Mouse (Mus musculus) layer of hippocampus, adult 2 months (tissue): Measurements from ENCODE around the gene Lipc. TPM values are rescaled to one million over a fixed set of nuclear protein-coding genes. Genes with fewer than 3 reads are reported as not detected.

Experiments
- DNase-seq, 2 experiments: peaks; one replicate each; pipeline ENCODE4 v3.0.0; 2022; ENCODE audit warnings: low spot score in 2 of 2
- H3K27ac ChIP-seq: fragments of 200-600 bp; 2 replicates; pipeline ENCODE4 v1.8.1; 2022
- H3K4me3 ChIP-seq: fragments of 200-600 bp; 2 replicates; pipeline ENCODE4 v1.8.1; 2022; ENCODE audit warnings: mild to moderate bottlenecking
- CTCF ChIP-seq: fragments of 200-600 bp; conservative IDR thresholded peaks from 2 replicates; pipeline ENCODE4 v1.8.1; 2022; ENCODE audit warnings: antibody characterized with exemption, mild to moderate bottlenecking, moderate library complexity
- long read RNA-seq, 2 experiments: library from polyadenylated mRNA; stranded (forward); transcript quantifications; one replicate each; pipeline ENCODE4 v2.0.0; 2021; ENCODE audit warnings: borderline mapping rate in 2 of 2
- total RNA-seq, 2 experiments: library from RNA; stranded (reverse); gene quantifications; 2 replicates each; pipeline ENCODE4 v1.2.3; 2021

Lipc gene
- total RNA-seq: under 1 TPM; 0.20 to 0.39 TPM
- long read RNA-seq, experiment 1, partial matches to known transcripts: 0 of 1 reads
- long read RNA-seq, experiment 1, other reads (novel, unspliced or antisense): 1 of 1 reads
- long read RNA-seq, experiment 2: 0 reads

DNA sequence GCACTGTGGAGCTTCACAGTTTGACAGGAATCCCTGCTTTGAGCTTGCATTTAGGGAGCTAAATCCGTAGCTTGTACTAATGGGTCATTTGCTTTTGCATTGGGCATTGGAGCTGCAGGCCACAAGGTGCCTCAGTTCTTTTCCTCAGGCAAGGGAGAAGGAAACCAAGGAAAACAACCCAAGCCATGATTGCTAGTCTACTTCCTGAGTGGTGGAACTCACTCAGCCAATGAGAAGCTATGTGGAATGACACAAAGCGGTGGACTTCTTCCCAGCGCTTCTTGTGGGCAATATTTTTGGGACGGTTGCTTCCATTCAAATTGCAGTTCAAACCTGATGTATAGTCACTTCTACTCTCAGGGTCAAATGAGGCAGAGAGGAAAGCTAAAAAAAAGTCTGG, at the start of gene Lipc:
Gene Lipc (minus strand): TSS at position 101 of the 400 bp plus-strand sequence.
- DNase-seq: no peak
- Histone ChIP-seq H3K27ac (no peak within 1 kb of the TSS), H3K4me3 (no peak within 1 kb of the TSS)
- no peak for TF ChIP-seq CTCF

DNA sequence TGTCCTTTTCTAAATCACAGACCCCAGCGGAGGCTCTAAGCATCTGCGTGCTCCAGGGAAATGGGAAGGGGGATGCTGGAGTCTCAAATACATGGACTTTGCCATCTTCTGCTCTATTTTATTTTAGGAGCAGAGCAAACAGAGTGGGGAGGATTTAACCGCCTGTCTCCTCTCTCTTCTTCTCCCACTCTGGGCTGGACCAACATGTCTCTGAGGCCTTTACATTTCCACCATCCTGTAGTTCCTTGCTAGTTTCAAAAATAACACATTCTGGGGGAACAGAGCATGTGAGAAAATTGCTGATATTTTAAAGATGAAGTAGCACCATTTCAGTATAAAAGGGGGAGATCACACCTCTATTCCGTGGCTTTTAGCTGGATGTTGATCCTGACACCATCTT, 47.1 kb upstream of the Lipc start:
- DNase-seq: no peak
- no peak for TF ChIP-seq CTCF
- no peak overlapping the region for H3K4me3 ChIP-seq
- H3K27ac ChIP-seq: peak overlapping the region; percentile 46

DNA sequence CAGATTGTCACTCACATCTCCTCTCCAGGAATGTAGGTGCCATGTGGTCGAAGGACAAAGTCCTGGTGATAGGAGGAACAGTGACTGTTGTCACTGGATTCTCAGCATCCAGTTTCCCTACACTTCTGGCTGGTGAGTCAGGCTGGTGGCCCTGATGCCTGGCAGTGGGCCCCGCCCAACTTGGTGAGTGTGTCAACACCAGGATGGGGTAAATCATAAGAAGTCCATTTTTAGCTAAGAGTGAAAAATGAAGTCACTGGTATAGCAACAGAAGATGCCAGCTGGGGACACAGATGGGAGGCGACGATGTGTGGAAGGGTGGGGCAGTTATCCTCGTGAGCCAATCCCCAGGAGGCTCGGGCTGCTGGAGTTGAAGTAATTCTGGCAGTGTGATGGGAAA, 46.7 kb upstream of the Lipc start:
- H3K27ac ChIP-seq: peak overlapping the region; percentile 46
- TF ChIP-seq CTCF: no peak
- peak; percentile 68 to 71 for DNase-seq
- H3K4me3 ChIP-seq: no peak overlapping the region

DNA sequence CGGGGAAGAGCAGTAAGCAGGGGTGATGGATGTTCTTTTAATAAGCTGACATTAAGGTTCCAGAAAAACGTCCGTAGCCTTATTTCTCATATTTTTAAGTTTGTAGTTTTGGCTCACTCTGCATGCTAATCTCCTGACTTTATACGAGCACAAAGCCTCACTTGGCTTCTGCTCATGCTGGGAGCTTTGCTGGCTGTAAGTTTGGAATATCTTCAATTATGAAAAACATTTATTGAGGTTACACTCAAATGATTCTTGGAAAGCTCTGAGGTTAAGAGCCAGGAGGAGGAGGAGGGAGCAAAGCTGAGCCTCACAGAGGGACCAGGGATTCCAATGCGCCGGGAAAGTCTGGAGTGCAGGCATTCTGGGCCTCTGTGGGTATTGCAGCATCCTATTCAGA, 41.3 kb upstream of the Lipc start:
- DNase-seq: no peak
- Histone ChIP-seq H3K27ac (no peak overlapping the region), H3K4me3 (no peak overlapping the region)
- TF ChIP-seq CTCF: no peak

DNA sequence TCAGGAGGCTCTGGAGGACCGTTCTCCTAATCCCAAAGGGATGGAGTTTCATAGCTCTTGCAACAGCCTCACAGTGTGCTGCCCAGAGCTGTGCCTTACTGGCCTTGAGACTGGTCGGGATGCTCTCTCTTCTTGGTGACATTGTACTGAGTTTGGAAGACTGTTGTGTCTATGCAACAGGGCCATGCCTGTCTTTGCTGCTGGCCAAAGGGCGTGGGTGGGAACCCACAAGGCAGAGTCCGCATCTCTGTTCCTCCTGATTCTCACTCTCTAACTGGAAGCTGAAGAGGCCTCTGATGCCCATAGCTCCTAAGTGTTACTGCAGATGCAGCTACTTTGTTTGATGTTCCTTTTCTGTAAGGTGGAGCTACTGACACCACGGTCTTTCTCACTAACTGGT, 39.4 kb upstream of the Lipc start:
- no peak overlapping the region for H3K27ac ChIP-seq
- DNase-seq: no peak
- H3K4me3 ChIP-seq: no peak overlapping the region
- no peak for TF ChIP-seq CTCF

DNA sequence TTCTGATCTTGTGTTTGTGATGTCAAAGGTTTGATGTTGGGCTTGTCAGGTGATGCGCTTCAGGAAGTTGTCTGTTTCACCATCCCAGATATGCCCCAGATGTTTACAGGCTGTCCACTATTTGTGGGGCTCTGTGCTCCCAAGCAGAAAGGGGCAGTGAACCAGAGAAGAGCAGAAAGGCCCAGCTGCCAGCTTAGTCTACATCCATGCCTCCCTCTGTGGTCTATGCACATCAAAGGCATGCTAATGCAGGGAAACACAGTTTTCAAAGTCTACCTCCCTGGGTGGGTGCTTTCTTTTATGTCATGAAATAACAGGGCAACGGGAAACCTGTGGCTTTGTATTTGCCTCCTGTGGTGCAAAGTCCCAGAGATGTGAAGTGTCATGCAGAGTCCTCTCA, 35.2 kb upstream of the Lipc start:
- TF ChIP-seq CTCF: no peak
- DNase-seq: no peak
- no peak overlapping the region for H3K4me3 ChIP-seq
- H3K27ac ChIP-seq: no peak overlapping the region

DNA sequence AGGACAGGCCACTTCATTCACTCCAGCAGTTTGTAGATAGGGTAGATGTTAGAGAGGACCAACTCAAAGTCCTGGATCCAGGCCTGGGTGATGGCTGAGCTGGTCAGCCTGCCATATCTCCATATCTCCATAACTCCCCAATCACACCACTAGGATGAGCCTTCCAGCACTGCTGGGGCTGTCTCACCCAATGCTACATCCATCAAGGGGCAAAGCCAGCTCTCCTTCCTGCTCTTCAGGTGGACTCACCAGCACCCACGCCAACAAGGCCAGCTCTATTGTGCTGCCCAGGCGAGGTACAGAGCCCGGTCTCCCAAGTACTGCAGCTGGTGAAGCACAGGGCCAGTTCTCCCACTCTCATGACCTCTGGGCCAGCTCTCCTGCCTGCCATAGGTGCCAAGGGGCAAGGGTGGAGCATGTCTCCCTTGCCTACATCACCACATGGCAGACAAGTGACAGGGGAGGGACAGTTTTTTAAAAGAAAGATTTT, 31.0 kb upstream of the Lipc start:
- TF ChIP-seq CTCF: no peak

DNA sequence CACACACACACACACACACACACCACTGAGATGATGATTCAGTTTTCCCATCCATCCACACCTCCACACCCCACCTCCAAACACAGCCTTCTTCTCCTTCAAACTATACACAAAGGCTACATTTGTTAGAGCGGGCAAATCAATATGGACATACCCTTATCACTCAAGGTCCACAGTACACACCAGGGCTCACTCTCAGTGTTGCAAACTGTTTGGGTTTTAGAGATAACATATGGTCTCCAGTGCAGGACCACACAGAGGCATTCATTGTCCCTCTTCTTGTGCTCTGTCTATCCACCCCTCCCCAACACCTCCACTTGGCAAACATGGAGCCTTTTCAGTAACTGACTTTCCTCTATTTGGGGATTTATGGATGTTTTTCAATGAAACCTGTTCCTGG, 29.7 kb upstream of the Lipc start:
- no peak overlapping the region for H3K4me3 ChIP-seq
- no peak for TF ChIP-seq CTCF
- DNase-seq: no peak
- H3K27ac ChIP-seq: no peak overlapping the region

More for the DNA sequence above, 31.0 kb upstream of the Lipc start:
- no peak overlapping the region for H3K27ac ChIP-seq
- DNase-seq: no peak
- H3K4me3 ChIP-seq: no peak overlapping the region

DNA sequence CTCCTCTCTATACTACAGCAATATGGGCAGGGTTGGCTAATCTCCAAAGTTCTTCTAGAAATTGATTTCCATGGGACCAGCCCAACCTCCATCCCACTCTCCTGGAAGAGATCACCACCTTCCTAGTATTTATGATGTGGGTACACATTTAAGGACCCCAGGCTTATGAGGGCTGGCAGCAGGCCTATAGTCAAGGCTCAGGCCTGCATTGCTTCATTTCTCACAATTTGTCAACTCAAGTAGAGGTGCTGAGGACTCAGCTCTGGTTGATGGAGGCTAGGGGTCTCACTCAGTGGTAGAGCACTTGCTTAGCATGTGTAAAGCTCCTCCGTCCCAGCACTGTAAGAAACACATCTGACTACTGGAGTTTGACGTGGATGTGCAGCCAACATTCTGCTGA, 27.6 kb upstream of the Lipc start:
- TF ChIP-seq CTCF: no peak
- DNase-seq: no peak
- Histone ChIP-seq H3K27ac (no peak overlapping the region), H3K4me3 (no peak overlapping the region)

DNA sequence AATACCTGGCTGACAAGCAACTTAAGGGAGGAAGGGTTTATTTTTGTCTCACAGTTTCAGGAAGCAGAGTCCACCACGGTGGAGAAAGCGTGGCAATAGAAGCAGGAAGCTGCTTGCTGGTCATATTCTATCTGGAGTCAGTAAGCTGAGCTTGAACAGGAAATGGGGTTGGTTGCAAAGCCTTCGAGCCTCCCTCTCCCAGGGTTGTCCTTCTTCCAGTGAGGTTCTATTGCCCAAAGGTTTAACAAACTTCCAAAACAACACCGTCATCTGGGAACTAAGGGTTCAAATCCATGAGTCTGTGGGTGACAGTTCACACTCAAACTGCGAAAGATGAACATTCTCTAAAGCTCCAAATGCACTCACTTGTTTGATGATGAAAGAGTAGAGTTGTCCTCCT, 27.1 kb upstream of the Lipc start:
- no peak for DNase-seq
- TF ChIP-seq CTCF: no peak
- Histone ChIP-seq H3K4me3 (no peak overlapping the region), H3K27ac (no peak overlapping the region)

DNA sequence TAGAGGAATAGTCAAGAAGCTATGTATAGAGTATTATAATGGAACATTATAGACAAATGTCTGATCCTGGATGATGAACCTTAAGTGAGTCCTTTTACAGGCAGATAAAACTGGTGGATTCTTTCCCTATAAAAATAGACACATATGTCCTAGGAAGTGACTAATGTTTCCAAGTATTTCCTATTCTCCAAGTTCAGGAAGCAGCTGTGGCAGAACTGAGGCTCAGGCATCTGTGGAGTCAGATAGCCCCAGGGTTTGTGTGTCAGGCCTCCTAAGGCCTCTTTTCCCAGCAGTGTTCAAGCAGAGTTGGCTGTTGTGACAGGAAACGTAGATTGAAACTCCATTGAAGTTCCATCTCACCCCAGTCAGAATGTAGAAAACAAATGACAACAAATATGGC, 25.4 kb upstream of the Lipc start:
- no peak overlapping the region for H3K27ac ChIP-seq
- no peak for DNase-seq
- H3K4me3 ChIP-seq: no peak overlapping the region
- no peak for TF ChIP-seq CTCF

DNA sequence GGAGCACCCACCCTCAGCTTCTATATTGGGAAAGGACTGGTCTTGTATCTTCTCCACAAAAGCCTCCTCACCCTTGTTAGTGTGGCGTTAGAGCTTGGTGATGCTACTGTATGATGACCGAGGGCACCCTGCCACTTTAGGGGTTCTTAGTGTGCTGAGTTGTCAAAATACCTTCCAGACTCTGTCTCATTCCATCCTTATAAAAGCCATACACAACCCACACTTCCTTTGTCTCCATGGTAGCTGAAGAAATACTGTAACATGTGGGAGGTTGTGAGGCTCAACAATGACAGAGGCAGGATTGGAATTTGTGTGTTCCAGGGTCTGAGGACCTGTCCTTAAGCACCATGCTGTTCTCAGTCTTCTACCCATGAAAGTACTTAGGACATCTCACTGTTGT, 23.9 kb upstream of the Lipc start:
- no peak for TF ChIP-seq CTCF
- H3K27ac ChIP-seq: no peak overlapping the region
- H3K4me3 ChIP-seq: no peak overlapping the region
- no peak for DNase-seq

DNA sequence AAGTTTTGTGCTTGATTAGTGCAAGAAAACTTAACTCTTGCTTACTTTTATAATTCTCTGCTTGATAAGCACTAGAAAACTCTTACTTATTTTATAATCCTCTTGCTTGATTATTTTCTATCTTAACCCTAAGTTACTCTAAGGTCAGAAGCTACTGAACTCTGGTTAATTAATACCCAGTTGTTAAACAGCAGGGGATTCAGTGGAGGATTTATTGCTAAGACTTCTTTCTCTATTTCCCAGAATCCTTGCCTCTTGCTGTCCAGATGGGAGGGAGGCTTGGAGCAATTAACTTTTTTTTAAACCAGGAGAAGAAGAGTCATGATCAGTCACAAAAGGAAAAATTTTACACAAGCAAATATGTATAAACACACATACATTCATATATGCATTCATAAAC, 21.3 kb upstream of the Lipc start:
- Histone ChIP-seq H3K27ac (no peak overlapping the region), H3K4me3 (no peak overlapping the region)
- DNase-seq: no peak
- no peak for TF ChIP-seq CTCF

DNA sequence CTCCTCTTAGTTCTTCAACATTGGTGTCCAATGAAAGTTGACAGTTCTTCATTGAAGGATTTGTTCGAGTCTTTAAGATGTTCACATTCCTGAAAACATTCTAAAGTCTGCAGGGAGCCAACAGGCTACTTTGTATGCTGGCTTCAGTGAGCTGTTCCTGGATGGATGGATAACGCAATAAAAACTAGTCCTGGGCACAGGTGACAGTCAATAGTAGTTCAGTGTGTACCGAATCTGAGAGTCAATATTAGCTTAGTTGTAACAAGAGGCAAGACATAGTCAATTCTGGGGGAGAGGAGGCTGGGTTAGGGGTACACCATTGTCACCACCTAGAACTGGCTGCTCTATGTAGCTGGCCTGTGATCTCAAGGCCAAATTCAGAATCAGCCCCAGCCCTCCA, 17.2 kb upstream of the Lipc start:
- H3K27ac ChIP-seq: no peak overlapping the region
- H3K4me3 ChIP-seq: no peak overlapping the region
- TF ChIP-seq CTCF: no peak
- DNase-seq: no peak
